Mouse (Mus musculus): ENCODE results near the gene Cerkl.

The Cerkl gene

DNA sequence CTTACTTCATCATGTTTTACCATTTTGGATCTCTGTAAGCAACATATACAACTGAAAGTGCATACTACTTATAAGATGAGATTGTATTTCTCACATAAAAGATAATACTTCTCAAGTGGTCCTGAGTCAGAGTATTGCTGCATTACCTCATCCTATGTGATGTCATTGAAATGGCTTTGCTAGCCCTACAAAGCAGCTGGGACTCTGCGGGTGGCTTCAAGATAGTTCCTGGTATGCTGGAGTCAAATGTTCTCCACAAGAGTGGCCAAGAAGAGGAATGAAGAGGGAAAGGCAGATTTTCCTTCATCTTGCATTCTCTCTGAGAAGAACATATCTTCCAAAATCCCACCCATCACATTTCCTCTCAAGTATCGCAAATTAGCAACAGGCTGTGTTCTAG lies 13.2 kb downstream of the Cerkl start:
- DNase-seq (ENCODE audit: low read depth, low spot score), result no peak

GRCm38 (mm10) chr2:79442906-79443305 lies 13.7 kb downstream of the Cerkl start:
- DNase-seq (ENCODE audit: low read depth, low spot score), result no peak

GRCm38 (mm10) chr2:79442227-79442626 lies 14.4 kb downstream of the Cerkl start:
- no peak for DNase-seq (ENCODE audit: low read depth, low spot score)

- no peak for DNase-seq (ENCODE audit: low read depth, low spot score)
Observed at GRCm38 (mm10) chr2:79430061-79430460, 26.5 kb downstream of the Cerkl start.

- no peak for DNase-seq (ENCODE audit: low read depth, low spot score)
Observed at GRCm38 (mm10) chr2:79429650-79430049, 26.9 kb downstream of the Cerkl start.

DNA sequence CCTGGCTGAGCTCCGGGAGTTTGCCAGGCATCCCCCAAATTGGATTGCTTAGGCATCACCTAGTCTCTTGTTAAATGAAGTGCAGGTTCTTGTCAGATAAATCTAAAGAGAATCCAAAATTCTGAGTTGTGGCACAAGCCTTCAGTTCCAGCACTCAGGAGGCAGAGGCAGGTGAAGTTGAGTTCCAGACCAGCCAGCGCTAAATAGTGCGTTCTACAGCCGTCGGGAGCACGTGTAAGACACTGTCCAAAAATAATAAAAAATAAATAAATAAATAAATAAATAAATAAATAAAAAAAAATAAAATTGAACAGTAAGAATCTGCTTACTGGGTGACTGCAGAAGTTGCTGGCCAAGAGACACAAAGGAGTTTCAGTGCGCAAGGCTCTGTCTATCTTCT lies 27.5 kb downstream of the Cerkl start:
- DNase-seq (ENCODE audit: low read depth, low spot score), result no peak

- DNase-seq (ENCODE audit: low read depth, low spot score), result no peak
Observed at GRCm38 (mm10) chr2:79428569-79429104, 27.9 kb downstream of the Cerkl start.

- no peak for DNase-seq (ENCODE audit: low read depth, low spot score)
Observed at GRCm38 (mm10) chr2:79428022-79428421, 28.6 kb downstream of the Cerkl start.

DNA sequence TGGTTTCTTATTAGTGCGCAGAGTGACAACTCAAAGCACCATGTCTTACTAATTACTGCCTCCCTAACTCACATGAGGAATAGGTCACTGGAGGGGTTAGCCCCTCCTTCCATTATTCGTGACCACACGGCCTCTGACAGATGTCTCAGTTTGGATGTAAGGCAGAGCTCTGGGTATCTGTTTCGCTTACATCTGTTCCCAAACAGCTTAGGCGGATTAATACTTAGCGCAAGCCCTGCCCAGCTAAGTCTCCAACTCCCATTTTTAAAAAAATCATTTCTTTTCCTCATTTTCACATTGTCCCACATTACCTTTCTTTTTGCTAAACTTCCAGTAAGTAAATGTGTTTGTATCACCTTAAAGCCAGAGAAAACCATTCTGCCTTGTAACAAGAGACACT lies 34.9 kb downstream of the Cerkl start:
- no peak for DNase-seq (ENCODE audit: low read depth, low spot score)

GRCm38 (mm10) chr2:79414505-79414904 lies 42.1 kb downstream of the Cerkl start:
- DNase-seq (ENCODE audit: low read depth, low spot score), result no peak

DNA sequence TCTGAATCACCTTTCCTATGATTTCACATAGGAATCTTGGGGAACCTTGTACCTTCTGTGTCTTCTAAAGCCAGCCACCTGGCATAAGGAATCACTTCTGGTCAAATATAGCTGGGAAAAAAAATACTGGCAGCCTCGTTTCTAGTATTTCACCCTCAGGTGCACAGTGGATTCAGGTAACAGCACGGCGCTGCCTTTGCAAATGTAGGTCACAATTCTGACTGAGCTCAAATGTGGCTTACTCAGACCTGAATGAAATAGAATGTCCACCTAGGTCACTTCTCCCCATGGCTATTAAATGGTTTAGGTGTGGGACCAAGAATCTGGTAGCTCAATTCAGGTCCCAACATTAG lies 45.7 kb downstream of the Cerkl start:
- no peak for DNase-seq (ENCODE audit: low read depth, low spot score)

DNA sequence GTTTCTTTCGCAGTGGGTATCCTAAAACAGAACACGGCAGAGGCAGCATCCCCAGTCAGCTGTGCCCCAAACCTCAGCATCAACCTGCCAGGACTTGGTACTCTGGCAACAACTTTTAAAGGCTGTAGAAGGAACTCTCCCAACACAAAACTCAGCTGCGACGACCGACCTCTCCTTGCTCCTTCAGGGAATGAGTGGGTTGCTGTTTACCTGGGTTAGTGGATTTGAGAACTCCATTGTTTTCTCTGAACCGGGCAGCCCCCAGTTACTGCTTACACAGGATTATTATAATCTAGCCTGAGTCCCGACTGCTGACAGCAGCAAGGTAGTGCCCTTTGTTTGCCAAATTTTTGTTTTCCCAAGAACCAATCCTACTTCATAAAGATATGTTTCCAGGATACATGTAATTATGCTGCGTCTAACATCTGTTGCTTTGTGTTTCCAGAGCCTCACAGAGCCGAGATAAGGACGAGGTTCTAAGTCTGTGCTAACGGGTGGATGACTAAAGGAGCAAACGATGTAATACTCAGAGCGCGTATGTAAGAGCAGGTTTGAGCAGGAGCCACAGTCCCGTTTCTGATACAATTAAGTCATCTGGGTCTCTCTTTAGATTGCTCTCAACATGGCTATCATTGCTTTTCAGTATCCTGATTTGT lies 46.2 kb downstream of the Cerkl start:
- no peak for DNase-seq (ENCODE audit: low read depth, low spot score)

DNA sequence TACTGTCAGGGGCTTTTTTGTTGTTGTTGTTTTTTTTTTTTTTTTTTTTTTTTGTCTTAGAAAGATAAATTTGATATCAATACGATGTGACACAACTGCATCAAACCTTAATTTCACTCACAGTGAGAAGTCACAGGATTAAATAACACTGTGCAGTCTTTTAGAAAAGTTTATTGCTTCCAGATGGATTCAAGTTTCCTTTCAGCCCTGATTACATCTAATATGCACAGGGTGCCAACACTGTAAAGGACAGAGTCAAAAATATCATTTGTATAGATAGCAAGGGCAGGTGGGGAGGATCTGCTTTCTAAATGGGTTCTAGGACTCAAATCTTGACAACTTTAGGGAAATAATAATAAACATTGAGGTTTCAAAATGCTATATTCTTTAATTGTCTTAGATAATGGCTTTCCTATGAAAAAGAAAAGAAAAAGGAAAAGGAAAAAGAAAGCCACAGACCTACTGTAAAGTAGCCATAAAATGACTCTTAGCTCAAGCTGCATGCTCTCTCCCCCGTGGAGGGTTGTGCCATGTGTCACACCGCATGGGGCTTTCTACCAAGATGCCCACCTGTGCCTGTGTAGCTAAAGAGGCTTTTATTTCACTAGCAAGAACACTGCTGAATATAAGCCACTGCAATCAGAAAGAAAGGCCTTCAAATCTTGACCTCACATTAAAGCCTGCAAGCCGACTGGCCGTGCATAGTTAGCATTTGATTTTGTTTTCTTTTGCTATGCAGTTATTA lies 50.8 kb downstream of the Cerkl start:
- DNase-seq (ENCODE audit: low read depth, low spot score), result no peak

- no peak for DNase-seq (ENCODE audit: low read depth, low spot score)
Observed at GRCm38 (mm10) chr2:79400045-79400444, 56.5 kb downstream of the Cerkl start.

- no peak for DNase-seq (ENCODE audit: low read depth, low spot score)
Observed at GRCm38 (mm10) chr2:79399234-79400000, 57.2 kb downstream of the Cerkl start.

DNA sequence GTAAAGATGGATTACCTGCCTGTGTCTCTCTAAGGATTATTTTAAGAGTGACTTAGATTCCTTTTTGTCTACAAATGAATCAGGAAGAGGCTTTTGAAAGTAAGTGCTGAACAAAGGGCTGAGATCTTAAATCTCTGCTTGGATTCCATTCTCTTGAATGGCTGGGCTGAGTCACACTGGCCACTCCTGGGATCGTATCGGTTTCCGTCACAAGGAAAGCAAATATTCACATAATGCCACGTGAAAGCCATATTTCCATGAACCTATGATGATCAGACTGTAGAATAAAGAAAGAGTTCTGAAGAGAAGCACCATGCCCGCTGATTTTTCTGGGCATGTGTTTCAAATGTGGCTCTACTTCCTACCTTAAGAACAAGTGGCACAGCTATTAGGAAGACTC lies 57.8 kb downstream of the Cerkl start:
- peak; percentile 81 for DNase-seq (ENCODE audit: low read depth, low spot score)

DNA sequence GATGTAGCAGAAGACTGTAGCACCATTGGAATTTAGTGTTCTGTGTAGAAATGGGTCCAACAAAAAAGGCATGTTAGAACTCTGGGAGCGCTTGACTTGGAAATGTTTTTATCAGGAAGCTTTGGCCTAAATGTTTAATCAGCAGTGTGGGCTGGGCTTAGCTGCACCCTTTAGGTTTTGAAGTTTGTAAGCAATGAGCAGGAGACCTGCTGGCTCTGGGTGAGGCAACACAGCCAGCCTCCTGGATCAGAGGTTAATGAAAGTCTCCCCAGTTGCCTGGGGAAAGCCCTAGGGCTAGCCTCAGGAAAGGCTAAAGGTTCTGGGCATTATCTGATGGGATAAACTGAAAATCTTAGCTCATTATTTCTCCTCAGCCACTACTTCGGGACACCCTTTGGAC lies 58.2 kb downstream of the Cerkl start:
- DNase-seq (ENCODE audit: low read depth, low spot score), result peak; percentile 30

GRCm38 (mm10) chr2:79397107-79397506 lies 59.5 kb downstream of the Cerkl start:
- no peak for DNase-seq (ENCODE audit: low read depth, low spot score)

DNA sequence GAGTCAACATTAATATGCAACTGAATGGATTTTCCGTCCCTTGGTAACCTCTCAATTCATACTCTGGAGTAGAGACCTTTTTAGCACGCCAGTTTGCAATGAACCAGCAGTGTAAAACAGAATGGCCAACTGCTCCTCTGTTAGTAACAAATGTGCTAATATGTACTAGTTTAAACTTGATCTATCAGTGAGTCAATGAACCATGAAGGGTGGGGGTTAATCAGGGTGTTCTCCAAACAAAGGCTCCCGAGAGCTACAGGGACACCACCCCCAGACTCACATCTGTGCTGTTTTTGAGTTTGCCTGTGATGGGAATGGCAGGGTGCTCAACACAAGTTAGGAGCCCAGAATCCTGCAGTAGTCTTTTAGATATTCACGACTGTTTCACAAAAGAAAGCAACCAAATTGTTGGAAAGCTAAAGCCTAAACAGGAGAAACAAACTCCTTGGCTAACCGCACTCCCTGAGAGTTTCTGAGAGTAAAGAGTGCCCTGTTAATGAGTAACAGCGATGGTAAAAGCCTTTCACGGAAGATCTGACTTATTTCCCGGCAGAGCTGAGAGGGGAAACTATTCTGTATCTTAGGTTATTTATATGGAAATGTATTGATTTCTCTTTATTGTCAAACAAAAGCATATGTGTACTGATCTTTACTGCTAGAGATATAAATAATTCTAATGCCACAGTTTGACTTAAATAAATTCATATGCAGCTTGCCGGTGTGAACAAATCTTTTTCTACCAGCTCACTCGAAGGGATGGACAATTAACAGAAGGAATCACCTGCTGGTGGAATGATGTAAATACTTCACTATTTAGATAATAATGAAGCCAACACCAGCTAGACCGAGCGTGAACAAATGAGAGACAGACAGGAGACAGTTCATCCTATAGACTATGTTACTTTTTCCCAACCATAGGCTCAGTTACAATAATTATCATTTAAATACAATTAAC lies 77.2 kb downstream of the Cerkl start:
- no peak for DNase-seq (ENCODE audit: low read depth, low spot score)

GRCm38 (mm10) chr2:79378346-79379086 lies 78.1 kb downstream of the Cerkl start:
- DNase-seq (ENCODE audit: low read depth, low spot score), result no peak
